Mouse (Mus musculus): ENCODE data around the gene Gpd2. TPM values are rescaled to one million over a fixed set of nuclear protein-coding genes. Genes with fewer than 3 reads are reported as not detected.

The Gpd2 gene
- polyA plus RNA-seq, 1 experiment = 11.1 TPM

DNA sequence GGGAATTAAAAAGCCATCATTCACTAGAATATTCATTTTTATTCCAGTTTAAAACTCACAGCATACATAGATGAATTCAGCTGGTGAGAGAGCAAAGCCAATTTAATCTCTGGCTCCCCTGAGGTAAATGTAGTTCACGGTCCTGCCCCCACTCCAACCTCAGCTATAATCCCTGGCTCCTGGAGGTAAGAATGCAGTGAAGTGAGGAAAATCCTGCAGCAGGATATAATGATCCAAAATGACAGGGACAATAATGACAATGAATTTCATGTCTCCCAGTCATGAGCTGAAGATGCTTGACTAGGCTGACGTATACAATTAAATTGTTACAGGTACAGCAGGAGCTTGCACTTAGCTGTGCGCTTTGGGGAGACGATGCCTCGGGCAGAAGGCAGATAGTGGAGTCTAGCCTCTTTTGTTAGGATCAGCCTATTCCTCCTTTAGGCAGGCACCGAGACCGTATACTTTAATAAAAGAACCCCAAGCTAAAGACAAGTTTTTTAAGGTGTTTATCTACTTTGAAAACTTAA, 74.9 kb downstream of the Gpd2 start:
- H3K36me3 ChIP-seq (ENCODE audit: control insufficient read depth, insufficient read depth) = peaks cover 7% of the 10 kb centered on the region
- no peak for TF ChIP-seq MYOD1 (IDR thresholded peaks at IDR 0.05; ENCODE audit: control insufficient read depth in 1 of 3, insufficient read length in 2 of 3, low read depth in 2 of 3)
- TF ChIP-seq MAX (IDR thresholded peaks at IDR 0.05; ENCODE audit: low read depth) = no peak
- no peak for TF ChIP-seq POLR2AphosphoS2 (IDR thresholded peaks at IDR 0.05; ENCODE audit: insufficient read length, low read depth)
- no peak for TF ChIP-seq TCF3 (IDR thresholded peaks at IDR 0.05; ENCODE audit: insufficient read length, low read depth)
- TF ChIP-seq E2F4 (IDR thresholded peaks at IDR 0.05; ENCODE audit: insufficient read depth) = no peak
- TF ChIP-seq TCF12 (IDR thresholded peaks at IDR 0.05; ENCODE audit: insufficient read depth, poor library complexity, severe bottlenecking) = no peak
- TF ChIP-seq SRF (IDR thresholded peaks at IDR 0.05; ENCODE audit: control insufficient read depth, insufficient read length, low read depth) = no peak
- TF ChIP-seq MYOG (IDR thresholded peaks at IDR 0.05; ENCODE audit: control insufficient read depth in 1 of 3, insufficient read depth in 1 of 3, insufficient read length in 2 of 3, low read depth in 2 of 3) = no peak
- no peak for TF ChIP-seq POLR2A (IDR thresholded peaks at IDR 0.05; ENCODE audit: insufficient read length, low read depth)
- no peak for TF ChIP-seq CEBPB (IDR thresholded peaks at IDR 0.05; ENCODE audit: insufficient read depth, poor library complexity, severe bottlenecking)
- TF ChIP-seq USF1 (IDR thresholded peaks at IDR 0.05; ENCODE audit: low read depth) = no peak
- no peak for TF ChIP-seq REST (IDR thresholded peaks at IDR 0.05; ENCODE audit: insufficient read depth, insufficient read length)
- H3K4me2 ChIP-seq (ENCODE audit: low read depth) = no peak overlapping the region
- H3K27me3 ChIP-seq (ENCODE audit: control insufficient read depth, insufficient read depth, insufficient read length) = no peaks in the 10 kb centered on the region
- no peak overlapping the region for H3K4me3 ChIP-seq
- H3ac ChIP-seq (ENCODE audit: control insufficient read depth, insufficient read length) = no peak overlapping the region
- H3K79me2 ChIP-seq (ENCODE audit: control insufficient read depth, insufficient read depth) = no peaks in the 10 kb centered on the region

DNA sequence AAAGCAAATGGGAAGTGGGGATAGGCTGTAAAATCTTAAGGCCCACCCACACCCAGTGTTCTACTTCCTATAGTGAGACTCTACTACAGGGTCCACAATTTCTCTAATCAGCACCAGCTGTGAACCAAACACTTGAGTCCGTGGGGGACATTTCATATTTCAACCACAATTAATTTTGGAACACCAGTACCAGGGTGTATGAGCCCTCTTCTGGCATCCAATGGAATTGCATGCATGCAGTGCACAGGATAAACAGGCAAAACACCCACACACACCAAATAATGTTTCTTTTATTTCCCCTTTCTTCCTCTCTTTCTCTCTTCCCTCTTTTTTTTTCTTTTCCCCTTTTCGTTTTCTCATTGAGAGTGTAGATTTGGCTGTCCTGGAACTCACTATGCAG, 78.6 kb downstream of the Gpd2 start:
- no peak for TF ChIP-seq REST (IDR thresholded peaks at IDR 0.05; ENCODE audit: insufficient read depth, insufficient read length)
- no peak for TF ChIP-seq E2F4 (IDR thresholded peaks at IDR 0.05; ENCODE audit: insufficient read depth)
- TF ChIP-seq SRF (IDR thresholded peaks at IDR 0.05; ENCODE audit: control insufficient read depth, insufficient read length, low read depth) = no peak
- TF ChIP-seq MAX (IDR thresholded peaks at IDR 0.05; ENCODE audit: low read depth) = no peak
- no peak for TF ChIP-seq USF1 (IDR thresholded peaks at IDR 0.05; ENCODE audit: low read depth)
- TF ChIP-seq MYOG (IDR thresholded peaks at IDR 0.05; ENCODE audit: control insufficient read depth in 1 of 3, insufficient read depth in 1 of 3, insufficient read length in 2 of 3, low read depth in 2 of 3) = no peak
- no peak for TF ChIP-seq TCF12 (IDR thresholded peaks at IDR 0.05; ENCODE audit: insufficient read depth, poor library complexity, severe bottlenecking)
- no peak for TF ChIP-seq POLR2A (IDR thresholded peaks at IDR 0.05; ENCODE audit: insufficient read length, low read depth)
- no peak for TF ChIP-seq CEBPB (IDR thresholded peaks at IDR 0.05; ENCODE audit: insufficient read depth, poor library complexity, severe bottlenecking)
- TF ChIP-seq TCF3 (IDR thresholded peaks at IDR 0.05; ENCODE audit: insufficient read length, low read depth) = no peak
- TF ChIP-seq POLR2AphosphoS2 (IDR thresholded peaks at IDR 0.05; ENCODE audit: insufficient read length, low read depth) = no peak
- no peak for TF ChIP-seq MYOD1 (IDR thresholded peaks at IDR 0.05; ENCODE audit: control insufficient read depth in 1 of 3, insufficient read length in 2 of 3, low read depth in 2 of 3)
- Histone ChIP-seq H3K79me2 (ENCODE audit: control insufficient read depth, insufficient read depth) (no peaks in the 10 kb centered on the region), H3K36me3 (ENCODE audit: control insufficient read depth, insufficient read depth) (no peaks in the 10 kb centered on the region), H3K4me2 (ENCODE audit: low read depth) (no peak overlapping the region), H3K4me3 (no peak overlapping the region), H3K27me3 (ENCODE audit: control insufficient read depth, insufficient read depth, insufficient read length) (no peaks in the 10 kb centered on the region), H3ac (ENCODE audit: control insufficient read depth, insufficient read length) (no peak overlapping the region)

DNA sequence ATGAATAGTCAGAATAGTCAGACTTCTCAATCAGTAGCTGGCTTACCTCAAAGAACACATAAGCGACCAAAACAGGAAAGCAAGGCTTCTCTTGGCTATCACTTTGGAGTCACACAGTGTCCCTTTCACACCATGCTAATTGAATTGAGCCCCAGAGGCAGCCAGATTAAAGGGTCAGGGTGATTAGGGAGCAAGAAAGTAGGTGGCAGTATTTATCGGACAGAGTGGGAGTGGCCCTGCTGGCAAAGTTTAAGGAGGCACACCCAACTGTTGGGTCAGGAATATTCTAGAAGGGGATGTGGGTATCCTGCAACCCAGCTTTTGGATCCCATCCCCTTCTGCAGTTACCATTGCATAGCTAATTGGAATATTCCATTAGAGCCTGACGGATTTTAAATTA, 80.9 kb downstream of the Gpd2 start:
- no peak overlapping the region for H3K4me2 ChIP-seq (ENCODE audit: low read depth)
- H3ac ChIP-seq (ENCODE audit: control insufficient read depth, insufficient read length) = no peak overlapping the region
- H3K36me3 ChIP-seq (ENCODE audit: control insufficient read depth, insufficient read depth) = no peaks in the 10 kb centered on the region
- H3K4me3 ChIP-seq = no peak overlapping the region
- no peak for TF ChIP-seq TCF3 (IDR thresholded peaks at IDR 0.05; ENCODE audit: insufficient read length, low read depth)
- no peak for TF ChIP-seq POLR2AphosphoS2 (IDR thresholded peaks at IDR 0.05; ENCODE audit: insufficient read length, low read depth)
- TF ChIP-seq MYOG (IDR thresholded peaks at IDR 0.05; ENCODE audit: control insufficient read depth in 1 of 3, insufficient read depth in 1 of 3, insufficient read length in 2 of 3, low read depth in 2 of 3) = no peak
- TF ChIP-seq USF1 (IDR thresholded peaks at IDR 0.05; ENCODE audit: low read depth) = no peak
- no peak for TF ChIP-seq REST (IDR thresholded peaks at IDR 0.05; ENCODE audit: insufficient read depth, insufficient read length)
- no peak for TF ChIP-seq CEBPB (IDR thresholded peaks at IDR 0.05; ENCODE audit: insufficient read depth, poor library complexity, severe bottlenecking)
- no peak for TF ChIP-seq POLR2A (IDR thresholded peaks at IDR 0.05; ENCODE audit: insufficient read length, low read depth)
- no peak for TF ChIP-seq SRF (IDR thresholded peaks at IDR 0.05; ENCODE audit: control insufficient read depth, insufficient read length, low read depth)
- TF ChIP-seq MYOD1 (IDR thresholded peaks at IDR 0.05; ENCODE audit: control insufficient read depth in 1 of 3, insufficient read length in 2 of 3, low read depth in 2 of 3) = no peak
- no peak for TF ChIP-seq TCF12 (IDR thresholded peaks at IDR 0.05; ENCODE audit: insufficient read depth, poor library complexity, severe bottlenecking)
- no peak for TF ChIP-seq MAX (IDR thresholded peaks at IDR 0.05; ENCODE audit: low read depth)
- no peak for TF ChIP-seq E2F4 (IDR thresholded peaks at IDR 0.05; ENCODE audit: insufficient read depth)
- H3K79me2 ChIP-seq (ENCODE audit: control insufficient read depth, insufficient read depth) = no peaks in the 10 kb centered on the region
- no peaks in the 10 kb centered on the region for H3K27me3 ChIP-seq (ENCODE audit: control insufficient read depth, insufficient read depth, insufficient read length)

- Histone ChIP-seq H3K36me3 (ENCODE audit: control insufficient read depth, insufficient read depth) (no peaks in the 10 kb centered on the region), H3ac (ENCODE audit: control insufficient read depth, insufficient read length) (no peak overlapping the region), H3K79me2 (ENCODE audit: control insufficient read depth, insufficient read depth) (no peaks in the 10 kb centered on the region), H3K27me3 (ENCODE audit: control insufficient read depth, insufficient read depth, insufficient read length) (no peaks in the 10 kb centered on the region), H3K4me3 (no peak overlapping the region), H3K4me2 (ENCODE audit: low read depth) (no peak overlapping the region)
- TF ChIP-seq REST (IDR thresholded peaks at IDR 0.05; ENCODE audit: insufficient read depth, insufficient read length) (no peak), E2F4 (IDR thresholded peaks at IDR 0.05; ENCODE audit: insufficient read depth) (no peak), TCF3 (IDR thresholded peaks at IDR 0.05; ENCODE audit: insufficient read length, low read depth) (no peak), MYOG (IDR thresholded peaks at IDR 0.05; ENCODE audit: control insufficient read depth in 1 of 3, insufficient read depth in 1 of 3, insufficient read length in 2 of 3, low read depth in 2 of 3) (no peak), POLR2AphosphoS2 (IDR thresholded peaks at IDR 0.05; ENCODE audit: insufficient read length, low read depth) (no peak), TCF12 (IDR thresholded peaks at IDR 0.05; ENCODE audit: insufficient read depth, poor library complexity, severe bottlenecking) (no peak), POLR2A (IDR thresholded peaks at IDR 0.05; ENCODE audit: insufficient read length, low read depth) (no peak), USF1 (IDR thresholded peaks at IDR 0.05; ENCODE audit: low read depth) (no peak), MYOD1 (IDR thresholded peaks at IDR 0.05; ENCODE audit: control insufficient read depth in 1 of 3, insufficient read length in 2 of 3, low read depth in 2 of 3) (no peak), MAX (IDR thresholded peaks at IDR 0.05; ENCODE audit: low read depth) (no peak), CEBPB (IDR thresholded peaks at IDR 0.05; ENCODE audit: insufficient read depth, poor library complexity, severe bottlenecking) (no peak), SRF (IDR thresholded peaks at IDR 0.05; ENCODE audit: control insufficient read depth, insufficient read length, low read depth) (no peak)
These were observed 88.7 kb downstream of the Gpd2 start for GRCm38 (mm10) chr2:57326091-57326490.
